Mouse (Mus musculus): ENCODE measurements around the gene Cfdp1. TPM values are rescaled to one million over a fixed set of nuclear protein-coding genes. Genes with fewer than 3 reads are reported as not detected.

Cfdp1 gene
- polyA plus RNA-seq, 1 experiment from 2014 or later: 206 TPM

GRCm38 (mm10) chr8:111747866-111748649 lies 106.0 kb downstream of the Cfdp1 start:
- no peak overlapping the region for H3K4me2 ChIP-seq (ENCODE audit: low read depth, low read length, severe bottlenecking)
- H3K27ac ChIP-seq (ENCODE audit: low read depth, low read length): no peak overlapping the region
- H3K36me3 ChIP-seq (ENCODE audit: control insufficient read depth, insufficient read depth, low read length): no peaks in the 10 kb centered on the region
- WGBS: 82% methylated on average over 8 of the region's 8 CpGs
- no peaks in the 10 kb centered on the region for H3K27me3 ChIP-seq (ENCODE audit: control insufficient read depth, insufficient read depth, low read length)
- no peaks in the 10 kb centered on the region for H3K9me3 ChIP-seq (ENCODE audit: control insufficient read depth, low read length)
- peaks cover 8% of the 10 kb centered on the region for H3K4me1 ChIP-seq (replicated peaks; ENCODE audit: control insufficient read depth, insufficient read depth, low read length)
- ATAC-seq (replicated peaks; ENCODE audit: low FRiP score) (no peak), DNase-seq (ENCODE audit: low spot score) (peak; percentile 33)
- H3K4me3 ChIP-seq (ENCODE audit: low read depth, low read length): no peak overlapping the region
- no peak overlapping the region for H3K9ac ChIP-seq (ENCODE audit: low read length)

- DNase-seq (ENCODE audit: low spot score) (peak; percentile 44), ATAC-seq (replicated peaks; ENCODE audit: low FRiP score) (no peak)
- H3K4me3 ChIP-seq (ENCODE audit: low read depth, low read length): no peak overlapping the region
- peaks cover 18% of the 10 kb centered on the region for H3K4me1 ChIP-seq (replicated peaks; ENCODE audit: control insufficient read depth, insufficient read depth, low read length)
- no peaks in the 10 kb centered on the region for H3K27me3 ChIP-seq (ENCODE audit: control insufficient read depth, insufficient read depth, low read length)
- WGBS: 82% methylated on average over 13 of the region's 13 CpGs
- no peak overlapping the region for H3K9ac ChIP-seq (ENCODE audit: low read length)
- no peak overlapping the region for H3K4me2 ChIP-seq (ENCODE audit: low read depth, low read length, severe bottlenecking)
- H3K9me3 ChIP-seq (ENCODE audit: control insufficient read depth, low read length): no peaks in the 10 kb centered on the region
- H3K27ac ChIP-seq (ENCODE audit: low read depth, low read length): no peak overlapping the region
- H3K36me3 ChIP-seq (ENCODE audit: control insufficient read depth, insufficient read depth, low read length): no peaks in the 10 kb centered on the region
These were observed 107.3 kb downstream of the Cfdp1 start for GRCm38 (mm10) chr8:111746582-111747465.

DNA sequence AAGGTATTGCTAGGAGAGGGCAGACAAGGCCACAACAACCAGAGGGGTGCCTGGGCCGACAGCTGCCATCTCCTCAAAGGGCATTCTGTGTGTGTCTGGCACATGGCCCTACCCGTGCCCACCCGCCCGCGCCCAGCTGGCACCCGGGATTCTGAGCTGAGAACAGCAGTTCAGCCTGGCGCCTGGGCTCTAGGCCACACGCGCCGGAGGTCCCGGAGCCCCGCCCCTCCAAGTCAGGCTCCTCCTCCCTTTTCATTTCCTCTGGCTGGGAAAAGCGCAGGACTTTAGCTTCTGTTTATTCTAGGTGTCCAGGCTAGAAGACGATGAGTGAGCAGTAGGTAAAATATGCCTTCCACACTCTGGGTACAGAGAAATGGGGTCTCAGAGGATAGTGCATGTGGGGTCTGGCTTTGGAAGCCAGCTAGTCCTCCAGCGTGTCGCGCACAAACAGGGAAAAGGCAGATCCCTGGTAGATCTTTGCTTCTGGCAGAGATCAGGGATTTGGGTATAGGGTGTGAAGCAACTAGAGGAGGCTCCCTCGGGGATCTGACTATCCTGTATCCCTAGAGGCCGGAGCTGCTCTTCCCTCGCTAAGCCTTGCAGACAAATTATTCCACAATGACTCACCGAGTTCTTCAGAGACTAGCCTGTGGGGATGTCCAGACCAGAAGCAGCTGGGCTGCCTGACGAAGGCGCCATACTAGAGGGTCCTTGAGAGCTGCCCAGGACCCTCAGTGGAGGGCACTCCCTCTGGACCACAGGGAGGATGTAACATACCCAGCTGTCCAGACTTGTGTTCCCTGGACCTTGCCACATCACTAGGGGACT lies 108.3 kb downstream of the Cfdp1 start:
- Histone ChIP-seq H3K4me2 (ENCODE audit: low read depth, low read length, severe bottlenecking) (peak overlapping the region; percentile 46), H3K27me3 (ENCODE audit: control insufficient read depth, insufficient read depth, low read length) (no peaks in the 10 kb centered on the region), H3K36me3 (ENCODE audit: control insufficient read depth, insufficient read depth, low read length) (no peaks in the 10 kb centered on the region), H3K9ac (ENCODE audit: low read length) (peak overlapping the region; percentile 6; the same call in 1 of the 2 replicates), H3K4me1 (replicated peaks; ENCODE audit: control insufficient read depth, insufficient read depth, low read length) (peaks cover 20% of the 10 kb centered on the region), H3K4me3 (ENCODE audit: low read depth, low read length) (peak overlapping the region; percentile 19), H3K9me3 (ENCODE audit: control insufficient read depth, low read length) (no peaks in the 10 kb centered on the region), H3K27ac (ENCODE audit: low read depth, low read length) (no peak overlapping the region)
- peak; percentile 32; the same call in 1 of the 2 replicates for ATAC-seq (replicated peaks; ENCODE audit: low FRiP score)
- DNase-seq (ENCODE audit: low spot score): peak; percentile 80
- WGBS: 7% methylated on average over 23 of the region's 23 CpGs

DNA sequence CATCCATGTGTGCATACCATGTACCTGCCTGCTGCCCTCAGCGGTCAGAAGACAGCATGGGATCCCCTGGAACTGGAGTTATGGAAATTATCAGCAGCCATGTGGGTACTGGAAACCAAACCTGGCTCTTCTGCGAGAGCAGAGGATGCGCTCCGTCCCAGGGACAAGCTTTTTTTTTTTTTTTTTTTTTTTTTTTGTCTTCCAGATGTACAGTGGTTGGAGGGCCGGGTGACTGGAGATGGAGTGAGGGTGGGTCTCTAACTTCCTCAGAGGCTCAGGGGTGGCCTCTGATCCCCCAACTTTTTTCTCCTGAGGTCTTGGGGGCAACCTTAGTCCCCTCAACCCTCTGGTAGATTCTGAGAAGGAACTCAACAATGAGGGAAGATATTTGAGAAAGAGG lies 109.0 kb downstream of the Cfdp1 start:
- Histone ChIP-seq H3K27me3 (ENCODE audit: control insufficient read depth, insufficient read depth, low read length) (no peaks in the 10 kb centered on the region), H3K9ac (ENCODE audit: low read length) (no peak overlapping the region), H3K4me3 (ENCODE audit: low read depth, low read length) (no peak overlapping the region), H3K27ac (ENCODE audit: low read depth, low read length) (no peak overlapping the region), H3K4me1 (replicated peaks; ENCODE audit: control insufficient read depth, insufficient read depth, low read length) (peaks cover 20% of the 10 kb centered on the region), H3K36me3 (ENCODE audit: control insufficient read depth, insufficient read depth, low read length) (no peaks in the 10 kb centered on the region), H3K9me3 (ENCODE audit: control insufficient read depth, low read length) (no peaks in the 10 kb centered on the region), H3K4me2 (ENCODE audit: low read depth, low read length, severe bottlenecking) (no peak overlapping the region)
- ATAC-seq (replicated peaks; ENCODE audit: low FRiP score) (no peak), DNase-seq (ENCODE audit: low spot score) (peak; percentile 49)
- 62% methylated on average over 5 of the region's 5 CpGs for WGBS

GRCm38 (mm10) chr8:111743792-111744696 lies 110.0 kb downstream of the Cfdp1 start, which contains the start of gene Bcar1:
Gene Bcar1, minus strand, starts transcription at chr8:111743809.
- no peaks in the 10 kb centered on the region for H3K27me3 ChIP-seq (ENCODE audit: control insufficient read depth, insufficient read depth, low read length)
- ATAC-seq (replicated peaks; ENCODE audit: low FRiP score) (peak; percentile 68), DNase-seq (ENCODE audit: low spot score) (peak; percentile 95)
- peak within 1 kb of the TSS; percentile 82 for H3K4me3 ChIP-seq (ENCODE audit: low read depth, low read length)
- peak within 1 kb of the TSS; percentile 74 for H3K27ac ChIP-seq (ENCODE audit: low read depth, low read length)
- peak within 1 kb of the TSS; percentile 94 for H3K9ac ChIP-seq (ENCODE audit: low read length)
- H3K4me1 ChIP-seq (replicated peaks; ENCODE audit: control insufficient read depth, insufficient read depth, low read length): peaks cover 23% of the 10 kb centered on the region
- H3K9me3 ChIP-seq (ENCODE audit: control insufficient read depth, low read length): no peaks in the 10 kb centered on the region
- WGBS: 13% methylated on average over 32 of the region's 40 CpGs
- no peaks in the 10 kb centered on the region for H3K36me3 ChIP-seq (ENCODE audit: control insufficient read depth, insufficient read depth, low read length)
- H3K4me2 ChIP-seq (ENCODE audit: low read depth, low read length, severe bottlenecking): peak within 1 kb of the TSS; percentile 72

- Histone ChIP-seq H3K9me3 (ENCODE audit: control insufficient read depth, low read length) (no peaks in the 10 kb centered on the region), H3K27ac (ENCODE audit: low read depth, low read length) (peak overlapping the region; percentile 74), H3K4me2 (ENCODE audit: low read depth, low read length, severe bottlenecking) (peak overlapping the region; percentile 72), H3K4me3 (ENCODE audit: low read depth, low read length) (peak overlapping the region; percentile 82), H3K36me3 (ENCODE audit: control insufficient read depth, insufficient read depth, low read length) (no peaks in the 10 kb centered on the region), H3K9ac (ENCODE audit: low read length) (peak overlapping the region; percentile 94), H3K4me1 (replicated peaks; ENCODE audit: control insufficient read depth, insufficient read depth, low read length) (peaks cover 23% of the 10 kb centered on the region), H3K27me3 (ENCODE audit: control insufficient read depth, insufficient read depth, low read length) (no peaks in the 10 kb centered on the region)
- peak; percentile 34 for ATAC-seq (replicated peaks; ENCODE audit: low FRiP score)
- peak; percentile 74 for DNase-seq (ENCODE audit: low spot score)
- WGBS: under 1% methylated on average over 39 of the region's 44 CpGs
These were observed 110.8 kb downstream of the Cfdp1 start for GRCm38 (mm10) chr8:111743101-111743791.

DNA sequence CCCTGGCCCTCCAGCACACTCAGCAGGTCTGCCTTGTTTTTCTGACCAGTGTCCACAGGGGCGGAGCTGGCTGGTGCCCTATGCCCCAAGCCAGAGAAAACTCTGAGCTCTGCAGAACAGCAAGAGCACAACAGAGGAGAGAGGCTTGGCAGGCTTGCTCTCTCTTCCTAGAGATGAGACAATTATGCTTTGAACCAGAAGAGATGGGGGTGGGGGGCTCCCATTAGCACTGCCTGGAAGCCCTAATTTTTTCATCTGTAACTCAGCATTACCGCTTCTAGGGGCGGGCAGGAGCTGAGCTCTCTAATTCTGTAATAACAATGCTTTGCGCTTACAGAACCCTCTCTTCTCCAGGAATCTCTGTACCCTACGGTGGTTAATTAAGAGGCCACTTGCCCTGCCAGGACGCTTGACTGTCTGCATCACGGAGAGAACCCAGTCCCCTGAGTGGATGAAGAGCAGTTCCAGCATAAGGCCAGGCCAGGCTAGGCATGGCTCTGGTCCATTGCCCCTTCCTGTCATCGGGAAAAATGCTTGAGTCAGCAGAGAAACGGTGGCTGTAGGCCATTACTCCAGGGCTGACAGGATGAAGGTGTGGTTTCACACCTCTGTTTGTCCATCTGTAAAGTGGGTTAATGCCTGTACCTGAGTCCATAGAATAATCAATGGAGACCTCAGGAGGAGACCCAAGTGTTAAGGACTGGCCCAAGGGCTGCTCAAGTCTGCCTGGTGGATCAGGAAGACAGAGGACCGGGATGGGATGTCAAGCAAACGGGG lies 111.6 kb downstream of the Cfdp1 start:
- Histone ChIP-seq H3K4me1 (replicated peaks; ENCODE audit: control insufficient read depth, insufficient read depth, low read length) (peaks cover 23% of the 10 kb centered on the region), H3K9ac (ENCODE audit: low read length) (peak overlapping the region; percentile 94), H3K27ac (ENCODE audit: low read depth, low read length) (no peak overlapping the region), H3K4me3 (ENCODE audit: low read depth, low read length) (peak overlapping the region; percentile 82), H3K4me2 (ENCODE audit: low read depth, low read length, severe bottlenecking) (peak overlapping the region; percentile 72), H3K9me3 (ENCODE audit: control insufficient read depth, low read length) (no peaks in the 10 kb centered on the region), H3K27me3 (ENCODE audit: control insufficient read depth, insufficient read depth, low read length) (no peaks in the 10 kb centered on the region), H3K36me3 (ENCODE audit: control insufficient read depth, insufficient read depth, low read length) (no peaks in the 10 kb centered on the region)
- WGBS: 22% methylated on average over 11 of the region's 11 CpGs
- DNase-seq (ENCODE audit: low spot score) (peak; percentile 51), ATAC-seq (replicated peaks; ENCODE audit: low FRiP score) (no peak; the same call in 1 of the 2 replicates)
